Mouse (Mus musculus) neural tube, embryonic 11.5 days (tissue): ENCODE data around the gene Arhgap19. TPM values are rescaled to one million over a fixed set of nuclear protein-coding genes. Genes with fewer than 3 reads are reported as not detected.

Experiments used
- ATAC-seq: fragments of 200-750 bp; cut with Nextera tagmentation; 2 replicates; pipeline ENCODE4 v1.8.0; 2017; ENCODE audit warnings: moderate number of reproducible peaks, mild to moderate bottlenecking, moderate TSS enrichment, moderate library complexity; ENCODE audit not compliant: insufficient read depth, low FRiP score, low TSS enrichment
- DNase-seq: peaks from one replicate; pipeline ENCODE4 v3.0.0-alpha.2; 2015; ENCODE audit warnings: low spot score
- H3K27ac ChIP-seq: fragments of 300-500 bp; sonication (generic); 2 replicates; pipeline ENCODE4 v1.5.1; 2014; ENCODE audit warnings: low read depth, mild to moderate bottlenecking, low read length
- H3K27me3 ChIP-seq: fragments of 300-500 bp; sonication (generic); 2 replicates; pipeline ENCODE4 v1.6.1; 2014; ENCODE audit warnings: mild to moderate bottlenecking, low read length, mixed read lengths; ENCODE audit not compliant: control insufficient read depth, insufficient read depth
- H3K36me3 ChIP-seq: fragments of 300-500 bp; sonication (generic); 2 replicates; pipeline ENCODE4 v1.6.1; 2014; ENCODE audit warnings: mild to moderate bottlenecking, low read length, moderate library complexity, mixed read lengths; ENCODE audit not compliant: control insufficient read depth, insufficient read depth
- H3K4me1 ChIP-seq: fragments of 300-500 bp; sonication (generic); 2 replicates; pipeline ENCODE4 v1.6.1; 2014; ENCODE audit warnings: low read length, mixed read lengths; ENCODE audit not compliant: control insufficient read depth, insufficient read depth
- H3K4me2 ChIP-seq: fragments of 300-500 bp; sonication (generic); 2 replicates; pipeline ENCODE4 v1.6.1; 2014; ENCODE audit warnings: low read depth, mild to moderate bottlenecking, moderate library complexity
- H3K4me3 ChIP-seq: fragments of 300-500 bp; sonication (generic); 2 replicates; pipeline ENCODE4 v1.5.1; 2014; ENCODE audit warnings: low read depth, low read length
- H3K9ac ChIP-seq: fragments of 300-500 bp; sonication (generic); 2 replicates; pipeline ENCODE4 v1.6.1; 2014; ENCODE audit warnings: mild to moderate bottlenecking, low read length
- H3K9me3 ChIP-seq: fragments of 300-500 bp; sonication (generic); 2 replicates; pipeline ENCODE4 v1.6.1; 2016; ENCODE audit warnings: low read length; ENCODE audit not compliant: control insufficient read depth
- WGBS: fragments of 180-500 bp; shearing (Covaris S2); extraction: QIAGEN DNeasy Blood & Tissue Kit; methylation state at CpG from one replicate; pipeline ENCODE4 v1.1.7; 2014; 5-methylcytosine and 5-hydroxymethylcytosine counted together
- polyA plus RNA-seq: library from polyadenylated mRNA; unstranded; fragments of >200 nt; fragmentation: Nextera tagmentation; extraction: Ambion mirVana; gene quantifications from 2 replicates; pipeline ENCODE4 v1.2.1, GENCODE M21; 2014

Gene Arhgap19
- polyA plus RNA-seq, 1 experiment from 2014 or later: 37.0 TPM

- WGBS: 91% methylated on average over 6 of the region's 6 CpGs
- no peak overlapping the region for H3K4me3 ChIP-seq
- no peaks in the 10 kb centered on the region for H3K9me3 ChIP-seq
- no peak overlapping the region for H3K9ac ChIP-seq
- no peaks in the 10 kb centered on the region for H3K36me3 ChIP-seq
- no peak overlapping the region for H3K27ac ChIP-seq
- H3K4me1 ChIP-seq: peaks cover 10% of the 10 kb centered on the region; the same call in 1 of the 2 replicates
- H3K27me3 ChIP-seq: no peaks in the 10 kb centered on the region
- H3K4me2 ChIP-seq: no peak overlapping the region
- DNase-seq (no peak), ATAC-seq (no peak)
Measured at GRCm38 (mm10) chr19:41797536-41797935, 4.3 kb downstream of the Arhgap19 start.

GRCm38 (mm10) chr19:41796789-41797327 lies 5.0 kb downstream of the Arhgap19 start:
- no peak overlapping the region for H3K9ac ChIP-seq
- DNase-seq (no peak), ATAC-seq (no peak)
- H3K4me2 ChIP-seq: no peak overlapping the region
- H3K27me3 ChIP-seq: no peaks in the 10 kb centered on the region
- H3K27ac ChIP-seq: no peak overlapping the region
- no peak overlapping the region for H3K4me3 ChIP-seq
- no peaks in the 10 kb centered on the region for H3K9me3 ChIP-seq
- WGBS: 86% methylated on average over 12 of the region's 12 CpGs
- H3K4me1 ChIP-seq: peaks cover 10% of the 10 kb centered on the region; the same call in 1 of the 2 replicates
- no peaks in the 10 kb centered on the region for H3K36me3 ChIP-seq

GRCm38 (mm10) chr19:41796148-41796760 lies 5.6 kb downstream of the Arhgap19 start:
- no peak overlapping the region for H3K9ac ChIP-seq
- no peak overlapping the region for H3K27ac ChIP-seq
- H3K27me3 ChIP-seq: no peaks in the 10 kb centered on the region
- ATAC-seq (no peak), DNase-seq (no peak)
- WGBS: 80% methylated on average over 3 of the region's 3 CpGs
- no peak overlapping the region for H3K4me3 ChIP-seq
- no peaks in the 10 kb centered on the region for H3K36me3 ChIP-seq
- peaks cover 10% of the 10 kb centered on the region; the same call in 1 of the 2 replicates for H3K4me1 ChIP-seq
- H3K4me2 ChIP-seq: no peak overlapping the region
- H3K9me3 ChIP-seq: no peaks in the 10 kb centered on the region

GRCm38 (mm10) chr19:41794901-41795300 lies 6.9 kb downstream of the Arhgap19 start:
- H3K27ac ChIP-seq: no peak overlapping the region
- no peak for ATAC-seq
- H3K4me3 ChIP-seq: no peak overlapping the region

GRCm38 (mm10) chr19:41794017-41794416 lies 7.8 kb downstream of the Arhgap19 start:
- Histone ChIP-seq H3K4me1 (no peaks in the 10 kb centered on the region), H3K9me3 (no peaks in the 10 kb centered on the region), H3K27me3 (no peaks in the 10 kb centered on the region), H3K27ac (no peak overlapping the region), H3K36me3 (no peaks in the 10 kb centered on the region), H3K9ac (no peak overlapping the region), H3K4me2 (no peak overlapping the region), H3K4me3 (no peak overlapping the region)
- ATAC-seq (no peak), DNase-seq (no peak)

More at GRCm38 (mm10) chr19:41794901-41795300, 6.9 kb downstream of the Arhgap19 start:
- Histone ChIP-seq H3K4me1 (peaks cover 1% of the 10 kb centered on the region; the same call in 1 of the 2 replicates), H3K9ac (no peak overlapping the region), H3K9me3 (no peaks in the 10 kb centered on the region), H3K27me3 (no peaks in the 10 kb centered on the region), H3K4me2 (no peak overlapping the region), H3K36me3 (no peaks in the 10 kb centered on the region)
- no peak for DNase-seq
- 87% methylated on average over 6 of the region's 6 CpGs for WGBS

GRCm38 (mm10) chr19:41792934-41793486 lies 8.8 kb downstream of the Arhgap19 start:
- H3K27me3 ChIP-seq: no peaks in the 10 kb centered on the region
- H3K9ac ChIP-seq: no peak overlapping the region
- DNase-seq (no peak), ATAC-seq (no peak)
- H3K4me3 ChIP-seq: no peak overlapping the region
- 83% methylated on average over 1 of the region's 1 CpGs for WGBS
- H3K9me3 ChIP-seq: no peaks in the 10 kb centered on the region
- H3K27ac ChIP-seq: no peak overlapping the region
- H3K36me3 ChIP-seq: no peaks in the 10 kb centered on the region
- H3K4me2 ChIP-seq: no peak overlapping the region
- H3K4me1 ChIP-seq: no peaks in the 10 kb centered on the region

GRCm38 (mm10) chr19:41791384-41791783 lies 10.5 kb downstream of the Arhgap19 start:
- no peak overlapping the region for H3K4me2 ChIP-seq
- WGBS: 94% methylated on average over 2 of the region's 2 CpGs
- no peak for DNase-seq

GRCm38 (mm10) chr19:41789110-41789961 lies 12.5 kb downstream of the Arhgap19 start:
- H3K27ac ChIP-seq: no peak overlapping the region
- H3K9ac ChIP-seq: no peak overlapping the region
- H3K27me3 ChIP-seq: no peaks in the 10 kb centered on the region
- no peak overlapping the region for H3K4me2 ChIP-seq
- ATAC-seq: no peak
- no peak for DNase-seq
- no peak overlapping the region for H3K4me3 ChIP-seq
- WGBS: 65% methylated on average over 10 of the region's 10 CpGs
- H3K36me3 ChIP-seq: 0 out of 2 replicates have a peak, but pooled peaks cover 2% of the 10 kb centered on the region
- H3K4me1 ChIP-seq: no peaks in the 10 kb centered on the region
- no peaks in the 10 kb centered on the region for H3K9me3 ChIP-seq

More at GRCm38 (mm10) chr19:41791384-41791783, 10.5 kb downstream of the Arhgap19 start:
- no peak overlapping the region for H3K9ac ChIP-seq
- ATAC-seq: no peak
- no peaks in the 10 kb centered on the region for H3K36me3 ChIP-seq
- H3K4me3 ChIP-seq: no peak overlapping the region
- H3K27me3 ChIP-seq: no peaks in the 10 kb centered on the region
- no peak overlapping the region for H3K27ac ChIP-seq
- no peaks in the 10 kb centered on the region for H3K4me1 ChIP-seq
- H3K9me3 ChIP-seq: no peaks in the 10 kb centered on the region
